Mouse (Mus musculus) layer of hippocampus, adult 2 months (tissue): Measurements from ENCODE around the gene Scgb1b10. TPM values are rescaled to one million over a fixed set of nuclear protein-coding genes. Genes with fewer than 3 reads are reported as not detected.
"Not testable (repeated sequence)": the region's sequence is repeated elsewhere in the genome, so short reads cannot be mapped to it uniquely, and the experiment has no call there.

Experiments used
- DNase-seq, 2 experiments: peaks; one replicate each; pipeline ENCODE4 v3.0.0; 2022; ENCODE audit warnings: low spot score in 2 of 2
- H3K27ac ChIP-seq: fragments of 200-600 bp; 2 replicates; pipeline ENCODE4 v1.8.1; 2022
- H3K4me3 ChIP-seq: fragments of 200-600 bp; 2 replicates; pipeline ENCODE4 v1.8.1; 2022; ENCODE audit warnings: mild to moderate bottlenecking
- long read RNA-seq, 2 experiments: library from polyadenylated mRNA; stranded (forward); transcript quantifications; one replicate each; pipeline ENCODE4 v2.0.0; 2021; ENCODE audit warnings: borderline mapping rate in 2 of 2
- total RNA-seq, 2 experiments: library from RNA; stranded (reverse); gene quantifications; 2 replicates each; pipeline ENCODE4 v1.2.3; 2021

Gene Scgb1b10
- not detected for total RNA-seq
- long read RNA-seq, experiment 1, result 0 reads
- long read RNA-seq, experiment 2, result 0 reads

DNA sequence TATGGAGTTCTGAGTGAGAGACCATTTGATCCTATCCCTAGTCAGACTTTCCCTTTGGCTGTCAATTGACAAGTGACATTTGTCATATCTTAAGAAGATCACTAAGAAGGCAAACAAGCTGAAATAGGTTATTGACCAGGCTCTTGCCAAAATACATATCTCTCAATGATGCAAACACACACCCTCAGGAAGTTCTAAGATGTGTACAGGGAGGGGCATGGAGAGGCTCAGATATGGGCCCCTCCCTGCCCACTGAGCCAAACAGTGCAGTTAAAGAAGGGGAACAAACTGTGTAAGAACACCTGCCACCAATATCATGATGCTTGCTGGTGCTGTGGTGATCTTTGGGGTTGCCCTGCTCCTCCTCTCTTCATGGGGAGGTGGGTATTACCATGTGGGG, at the start of gene Scgb1b10:
Gene Scgb1b10, plus strand, starts transcription at position 301 of the 400 bp plus-strand sequence.
- not testable (repeated sequence) for DNase-seq

More for the DNA sequence above, at the start of gene Scgb1b10:
- H3K4me3 ChIP-seq, H3K27ac ChIP-seq: not testable (repeated sequence)

Other genes starting within 250 kb of the Scgb1b10 start
- not detected for gene Scgb2b11, start 110.3 kb downstream of the Scgb1b10 start, total RNA-seq
- not detected for gene Scgb1b11, start 122.0 kb downstream of the Scgb1b10 start, total RNA-seq
- gene Scgb2b12, start 226.4 kb downstream of the Scgb1b10 start, total RNA-seq, result not detected
- gene Scgb1b12, start 233.3 kb downstream of the Scgb1b10 start, total RNA-seq, result not detected